Mouse (Mus musculus) embryonic fibroblast, embryonic 13.5 days (primary cell): ENCODE data around the gene Ctdsp2.

ENCODE experiments used
- CTCF ChIP-seq: IDR thresholded peaks from 2 replicates; pipeline ENCODE4 v1.5.1; 2011; ENCODE audit warnings: mild to moderate bottlenecking, control low read depth, low read length, moderate library complexity, borderline replicate concordance; ENCODE audit not compliant: insufficient read depth
- POLR2A ChIP-seq: IDR thresholded peaks from 2 replicates; pipeline ENCODE4 v1.6.1; 2011; ENCODE audit warnings: low read depth, mild to moderate bottlenecking, control low read depth, low read length, moderate library complexity

- TF ChIP-seq CTCF: no peak
- TF ChIP-seq POLR2A: no peak
Measured at GRCm38 (mm10) chr10:127002765-127003164, 24.2 kb downstream of the Ctdsp2 start.
